Mouse (Mus musculus): ENCODE results near the gene Tex47. TPM values are rescaled to one million over a fixed set of nuclear protein-coding genes. Genes with fewer than 3 reads are reported as not detected.
A peak's percentile ranks its signal among the peaks of the same experiment; 100 is the strongest.

Tex47 gene
- polyA plus RNA-seq (2015; fragmentation: Nextera tagmentation; extraction: Ambion mirVana) = 0.47 and 0.57 TPM in 2 replicates

GRCm38 (mm10) chr5:7303819-7304218 lies at the start of gene Tex47:
Gene Tex47 (plus strand): TSS chr5:7304119.
- H3K27me3 ChIP-seq = no peaks in the 10 kb centered on the region
- no peaks in the 10 kb centered on the region for H3K36me3 ChIP-seq
- ATAC-seq (ENCODE audit: low FRiP score, low read depth) = no peak
- no peak within 1 kb of the TSS for H3K4me3 ChIP-seq
- no peak within 1 kb of the TSS for H3K27ac ChIP-seq (replicated peaks)
- H3K4me1 ChIP-seq (replicated peaks) = no peaks in the 10 kb centered on the region
- no peak within 1 kb of the TSS for H3K4me2 ChIP-seq
- no peaks in the 10 kb centered on the region for H3K9me3 ChIP-seq
- no peak within 1 kb of the TSS for H3K9ac ChIP-seq
- WGBS = 96% methylated on average over 1 of the region's 1 CpGs

- H3K4me3 ChIP-seq = no peak overlapping the region
- no peak overlapping the region for H3K4me2 ChIP-seq
- no peak overlapping the region for H3K9ac ChIP-seq
- WGBS = 93% methylated on average over 7 of the region's 7 CpGs
- no peak for ATAC-seq (ENCODE audit: low FRiP score, low read depth)
- H3K27ac ChIP-seq (replicated peaks) = no peak overlapping the region
- no peaks in the 10 kb centered on the region for H3K36me3 ChIP-seq
- no peaks in the 10 kb centered on the region for H3K27me3 ChIP-seq
- H3K4me1 ChIP-seq (replicated peaks) = no peaks in the 10 kb centered on the region
- H3K9me3 ChIP-seq = no peaks in the 10 kb centered on the region
These were observed 27.1 kb upstream of the Tex47 start for GRCm38 (mm10) chr5:7276659-7277455.

GRCm38 (mm10) chr5:7284336-7284735 lies 19.6 kb upstream of the Tex47 start:
- Histone ChIP-seq H3K36me3 (no peaks in the 10 kb centered on the region), H3K9me3 (no peaks in the 10 kb centered on the region), H3K4me1 (replicated peaks) (no peaks in the 10 kb centered on the region), H3K27ac (replicated peaks) (no peak overlapping the region), H3K4me2 (no peak overlapping the region), H3K9ac (no peak overlapping the region), H3K27me3 (no peaks in the 10 kb centered on the region), H3K4me3 (no peak overlapping the region)
- 98% methylated on average over 1 of the region's 1 CpGs for WGBS
- ATAC-seq (ENCODE audit: low FRiP score, low read depth) = no peak

- ATAC-seq (ENCODE audit: low FRiP score, low read depth) = 0 out of 2 replicates have a peak, but pooled peaks have one; percentile 23
These were observed 950 bp upstream of the Tex47 start for GRCm38 (mm10) chr5:7302969-7303368.

GRCm38 (mm10) chr5:7325594-7325993 lies 21.7 kb downstream of the Tex47 start:
- ATAC-seq (ENCODE audit: low FRiP score, low read depth) = peak; percentile 65; the same call in 1 of the 2 replicates
- no peaks in the 10 kb centered on the region for H3K9me3 ChIP-seq
- H3K9ac ChIP-seq = no peak overlapping the region
- 47% methylated on average over 4 of the region's 4 CpGs for WGBS
- H3K4me1 ChIP-seq (replicated peaks) = 0 out of 2 replicates have a peak, but pooled peaks cover 3% of the 10 kb centered on the region
- H3K4me2 ChIP-seq = no peak overlapping the region
- H3K36me3 ChIP-seq = no peaks in the 10 kb centered on the region
- H3K27me3 ChIP-seq = no peaks in the 10 kb centered on the region
- H3K4me3 ChIP-seq = no peak overlapping the region
- H3K27ac ChIP-seq (replicated peaks) = no peak overlapping the region

More at GRCm38 (mm10) chr5:7302969-7303368, 950 bp upstream of the Tex47 start:
- no peaks in the 10 kb centered on the region for H3K4me1 ChIP-seq (replicated peaks)
- H3K4me2 ChIP-seq = no peak overlapping the region
- no peak overlapping the region for H3K9ac ChIP-seq
- H3K27me3 ChIP-seq = no peaks in the 10 kb centered on the region
- 70% methylated on average over 1 of the region's 1 CpGs for WGBS
- H3K9me3 ChIP-seq = no peaks in the 10 kb centered on the region
- H3K4me3 ChIP-seq = no peak overlapping the region
- no peaks in the 10 kb centered on the region for H3K36me3 ChIP-seq
- H3K27ac ChIP-seq (replicated peaks) = no peak overlapping the region

GRCm38 (mm10) chr5:7344145-7345010 lies 40.5 kb downstream of the Tex47 start, which contains the start of gene Zfp804b:
Gene Zfp804b (minus strand): TSS chr5:7344756.
- H3K27me3 ChIP-seq = no peaks in the 10 kb centered on the region
- H3K9ac ChIP-seq = peak within 1 kb of the TSS; percentile 66
- peak within 1 kb of the TSS; percentile 66 for H3K27ac ChIP-seq (replicated peaks)
- no peaks in the 10 kb centered on the region for H3K36me3 ChIP-seq
- WGBS = under 1% methylated on average over 50 of the region's 50 CpGs
- peak; percentile 94 for ATAC-seq (ENCODE audit: low FRiP score, low read depth)
- peak within 1 kb of the TSS; percentile 86 for H3K4me2 ChIP-seq
- H3K4me3 ChIP-seq = peak within 1 kb of the TSS; percentile 69
- no peaks in the 10 kb centered on the region for H3K9me3 ChIP-seq
- H3K4me1 ChIP-seq (replicated peaks) = no peaks in the 10 kb centered on the region

- Histone ChIP-seq H3K36me3 (no peaks in the 10 kb centered on the region), H3K27ac (replicated peaks) (peak overlapping the region; percentile 66), H3K9ac (peak overlapping the region; percentile 66), H3K4me2 (peak overlapping the region; percentile 86), H3K9me3 (no peaks in the 10 kb centered on the region), H3K4me1 (replicated peaks) (no peaks in the 10 kb centered on the region), H3K27me3 (no peaks in the 10 kb centered on the region), H3K4me3 (peak overlapping the region; percentile 69)
- under 1% methylated on average over 11 of the region's 11 CpGs for WGBS
- peak; percentile 69 for ATAC-seq (ENCODE audit: low FRiP score, low read depth)
These were observed 41.1 kb downstream of the Tex47 start for GRCm38 (mm10) chr5:7345011-7345389.

Other genes with a start within 250 kb of the Tex47 start
- gene Zfp804b, start 40.6 kb downstream of the Tex47 start, polyA plus RNA-seq (2015; fragmentation: Nextera tagmentation; extraction: Ambion mirVana) = 2.7 and 3.1 TPM in 2 replicates